Mouse (Mus musculus) kidney, adult 2 months (tissue): ENCODE results near the gene Fam189b.

Source experiments
- CTCF ChIP-seq: fragments of 200-500 bp; conservative IDR thresholded peaks from 2 replicates; pipeline ENCODE4 v1.5.1; 2011; ENCODE audit warnings: low read depth, mild to moderate bottlenecking, control low read depth, low read length, moderate library complexity, mixed read lengths; ENCODE audit not compliant: insufficient read depth, insufficient read length
- POLR2A ChIP-seq: fragments of 200-500 bp; IDR thresholded peaks from one replicate; pipeline ENCODE4 v1.6.1; 2011; ENCODE audit warnings: low read depth, low read length, control low read depth

DNA sequence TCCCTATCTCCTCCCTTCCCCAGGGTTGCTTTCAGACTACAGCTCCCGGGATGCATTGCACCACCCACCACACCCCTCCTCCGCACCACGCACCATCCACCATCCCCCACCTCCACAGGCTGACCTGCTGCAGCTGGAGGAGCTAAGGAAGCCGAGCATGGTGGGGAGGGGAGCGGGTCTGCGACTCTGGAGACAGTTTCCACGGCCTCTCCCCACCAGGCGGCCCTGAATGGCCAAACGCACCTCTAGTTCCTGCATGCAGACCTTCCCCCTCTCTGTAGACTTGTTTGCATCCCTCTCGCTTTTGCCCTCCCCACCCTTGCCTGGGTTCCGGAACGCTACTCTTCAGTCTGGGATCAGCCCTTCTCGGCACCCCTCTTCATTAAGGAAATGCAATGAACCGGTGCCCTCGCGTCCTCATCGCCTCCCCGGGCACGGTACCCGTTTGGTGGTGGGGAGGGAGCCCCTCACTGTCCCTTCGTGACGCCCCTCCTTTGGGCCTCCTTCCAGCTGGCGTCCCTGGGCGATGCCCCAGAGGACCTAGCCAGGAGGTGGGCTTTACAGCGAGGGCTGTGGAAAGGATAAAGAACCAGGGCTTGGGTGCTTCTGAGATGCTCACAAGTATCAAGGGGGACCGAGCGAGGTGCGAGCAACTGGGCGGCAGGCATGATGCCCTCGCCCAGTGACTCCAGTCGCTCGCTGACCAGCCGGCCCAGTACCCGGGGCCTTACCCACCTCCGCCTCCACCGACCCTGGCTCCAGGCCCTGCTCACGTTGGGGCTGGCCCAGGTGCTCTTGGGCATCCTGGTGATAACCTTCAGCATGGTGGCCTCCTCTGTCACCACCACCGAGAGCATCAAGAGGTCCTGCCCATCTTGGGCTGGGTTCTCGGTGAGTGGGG lies at the start of gene Fam189b:
- no peak for TF ChIP-seq CTCF
- TF ChIP-seq POLR2A = peak; percentile 72
